Mouse (Mus musculus) large intestine, adult 2 months (tissue): ENCODE results near the gene Hes5. TPM values are rescaled to one million over a fixed set of nuclear protein-coding genes. Genes with fewer than 3 reads are reported as not detected.

Source experiments
- DNase-seq: peaks from one replicate; pipeline ENCODE4 v3.0.0-alpha.2; 2012; ENCODE audit warnings: low read depth, low spot score
- WGBS: fragments of 180-500 bp; shearing (Covaris S2); methylation state at CpG from one replicate; pipeline ENCODE4 v1.1.7; 2018; 5-methylcytosine and 5-hydroxymethylcytosine counted together
- polyA plus RNA-seq: library from polyadenylated mRNA; depleted of rRNA; stranded (reverse); fragments of >200 nt; gene quantifications from 2 replicates; pipeline ENCODE4 v1.2.3, GENCODE M21; 2012; rRNA removed

Hes5 gene
- 0.64 and 0.69 TPM in 2 replicates for polyA plus RNA-seq

DNA sequence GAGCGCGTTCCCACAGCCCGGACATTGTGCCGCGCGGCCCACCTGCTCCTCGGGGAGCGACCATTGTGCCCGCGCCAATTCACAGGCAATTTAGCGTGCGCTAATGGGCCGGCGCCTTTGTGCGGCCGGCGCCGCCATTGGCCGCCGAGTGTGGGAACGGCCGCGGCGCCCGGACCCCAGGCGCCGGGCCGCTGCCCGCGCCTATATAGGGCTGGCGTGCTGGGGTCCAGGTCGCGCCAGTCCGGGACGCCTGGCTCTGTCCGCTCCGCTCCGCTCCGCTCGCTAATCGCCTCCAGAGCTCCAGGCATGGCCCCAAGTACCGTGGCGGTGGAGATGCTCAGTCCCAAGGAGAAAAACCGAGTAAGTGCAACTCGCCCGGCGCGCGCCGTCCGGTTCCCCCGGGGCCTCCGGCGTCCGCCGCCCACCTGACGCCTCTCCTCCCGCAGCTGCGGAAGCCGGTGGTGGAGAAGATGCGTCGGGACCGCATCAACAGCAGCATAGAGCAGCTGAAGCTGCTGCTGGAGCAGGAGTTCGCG is at the start of gene Hes5:
TSS of gene Hes5 (plus strand) at position 234 of the 536 bp plus-strand sequence.
- no peak for DNase-seq
- 3% methylated on average over 65 of the region's 65 CpGs for WGBS

DNA sequence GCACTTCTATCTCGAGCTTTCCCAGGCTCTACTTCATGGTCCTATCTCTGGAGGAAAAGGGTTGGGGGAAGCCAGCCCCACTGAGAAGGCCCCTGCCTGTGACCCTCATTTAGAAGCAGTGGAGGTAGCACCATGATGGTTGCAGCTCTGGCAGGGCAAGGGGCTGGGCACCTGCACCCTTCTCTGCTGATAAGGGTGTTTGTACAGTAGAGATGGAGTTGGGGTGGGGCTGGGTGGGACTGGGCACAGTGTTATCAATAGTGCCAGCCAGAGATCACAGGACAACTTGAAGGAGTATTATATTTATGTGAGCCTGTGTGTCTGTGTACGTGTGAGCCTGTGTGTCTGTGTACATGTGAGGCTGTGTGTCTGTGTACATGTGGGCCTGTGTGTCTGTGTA is 49.1 kb upstream of the Hes5 start:
- DNase-seq = no peak
- 21% methylated on average over 2 of the region's 2 CpGs for WGBS

DNA sequence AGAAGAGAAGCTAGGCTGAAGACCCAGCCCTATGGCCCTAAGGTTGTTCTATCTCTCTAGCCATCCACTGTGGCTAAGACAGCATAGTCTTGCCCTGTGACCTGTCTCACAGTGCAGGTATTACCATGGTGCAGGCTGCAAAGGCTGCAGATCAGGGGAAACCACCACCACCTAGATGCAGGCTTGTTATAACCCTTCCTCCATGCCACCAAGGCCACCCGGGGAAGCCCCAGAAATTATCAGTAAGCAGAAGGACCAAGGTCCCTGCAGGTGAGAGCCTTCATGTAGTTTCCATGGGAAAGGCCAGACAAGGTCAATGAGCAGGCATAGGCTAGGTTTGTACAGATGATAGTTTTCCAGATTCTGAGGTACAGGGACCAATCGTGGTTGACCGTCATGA is 46.9 kb upstream of the Hes5 start:
- DNase-seq = no peak
- 88% methylated on average over 3 of the region's 3 CpGs for WGBS

DNA sequence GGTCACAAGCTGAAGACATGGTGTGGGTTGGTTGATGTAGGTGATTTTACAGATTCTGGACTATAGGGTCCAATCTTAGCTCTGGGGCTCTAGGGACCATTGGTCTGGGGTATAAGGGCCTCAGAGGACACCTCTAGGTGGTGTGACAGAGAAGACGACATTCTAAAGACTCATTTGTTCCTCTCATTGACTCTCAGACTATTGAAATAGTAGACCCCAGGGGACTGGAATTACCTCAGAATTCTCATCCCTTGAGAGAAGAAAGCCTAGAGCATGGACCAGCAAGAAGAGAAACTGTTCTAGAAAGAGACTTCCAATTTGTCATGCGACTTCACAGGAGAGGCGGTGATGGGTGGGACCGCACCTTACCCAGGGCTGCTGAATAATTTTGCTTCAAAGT is 46.5 kb upstream of the Hes5 start:
- no peak for DNase-seq
- 91% methylated on average over 4 of the region's 4 CpGs for WGBS

DNA sequence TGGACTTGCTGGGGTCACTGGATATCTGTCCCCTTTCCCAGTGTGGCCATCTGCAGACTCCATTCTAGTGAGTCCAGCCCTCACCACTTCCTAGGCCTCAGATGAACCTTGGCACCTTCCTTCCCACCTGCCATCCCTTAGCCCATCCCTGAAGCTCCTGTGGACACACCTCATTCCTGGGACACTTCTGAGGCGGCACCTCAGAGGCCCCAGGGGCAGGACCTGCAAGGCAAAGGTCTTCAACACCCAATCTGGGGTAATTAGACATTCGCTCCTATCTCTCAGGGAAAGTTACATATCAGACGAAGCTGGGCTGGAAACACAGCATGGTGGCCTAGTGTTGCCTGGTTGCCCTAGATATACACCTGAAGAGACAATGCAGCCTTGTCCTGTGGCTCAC is 46.0 kb upstream of the Hes5 start:
- no peak for DNase-seq
- WGBS = 27% methylated on average over 3 of the region's 3 CpGs

DNA sequence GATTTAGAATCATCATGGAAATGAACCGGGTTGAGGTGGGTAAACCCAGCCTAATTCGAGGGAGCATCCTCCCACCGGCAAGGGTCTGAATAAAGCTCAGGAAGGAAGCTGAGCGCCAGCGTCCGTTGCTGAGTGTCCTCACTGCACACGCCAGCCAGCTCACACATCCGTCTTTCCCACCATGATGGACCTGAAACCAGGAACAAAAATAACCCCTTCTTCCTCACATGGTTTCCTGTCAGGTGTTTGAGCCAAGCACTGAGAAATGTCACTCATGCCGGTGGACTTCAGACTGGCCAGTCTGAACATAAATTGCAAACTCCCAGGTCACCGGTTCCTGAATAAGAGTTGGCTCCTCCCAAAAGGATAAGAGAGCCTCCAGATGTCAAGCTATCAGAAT is 45.4 kb upstream of the Hes5 start:
- DNase-seq = no peak
- 69% methylated on average over 10 of the region's 10 CpGs for WGBS

DNA sequence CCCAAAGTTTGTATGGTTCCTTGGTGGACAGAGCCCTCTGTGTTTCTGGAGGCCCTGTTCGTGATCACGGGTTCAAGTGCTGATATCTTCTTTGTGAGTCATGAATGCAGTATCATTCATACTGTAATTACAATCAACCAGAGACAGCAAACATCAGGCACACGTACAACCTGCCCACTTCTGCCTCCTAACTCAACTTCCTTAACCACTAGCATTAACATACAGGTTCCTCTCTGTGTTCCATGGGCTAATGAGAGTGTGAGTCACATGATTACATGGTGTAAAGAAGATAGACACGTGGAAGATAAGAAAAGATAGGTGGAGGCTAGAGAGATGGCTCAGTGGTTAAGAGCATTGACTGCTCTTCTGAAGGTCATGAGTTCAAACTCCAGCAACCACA is 44.1 kb upstream of the Hes5 start:
- no peak for DNase-seq
- WGBS = 53% methylated on average over 4 of the region's 4 CpGs

DNA sequence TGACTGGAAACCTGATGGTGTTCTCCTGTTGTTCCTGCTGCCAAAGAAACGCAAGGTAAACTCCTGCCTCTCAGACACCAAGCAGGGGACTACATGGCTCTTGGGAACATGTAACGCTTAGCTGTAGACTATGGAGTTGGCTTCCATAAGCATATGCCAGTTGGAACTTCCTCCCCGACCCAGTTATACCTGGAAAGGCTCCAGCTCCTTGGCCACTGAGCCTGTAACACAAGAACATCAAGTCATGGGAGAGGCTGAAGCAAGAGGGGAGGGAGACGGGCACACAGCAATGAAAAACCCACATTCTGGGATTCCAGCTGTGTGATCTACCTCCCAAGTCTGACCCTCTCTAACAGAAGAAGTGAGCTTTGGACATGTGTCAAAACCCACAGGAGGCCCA is 38.4 kb upstream of the Hes5 start:
- WGBS = 68% methylated on average over 4 of the region's 4 CpGs
- no peak for DNase-seq

DNA sequence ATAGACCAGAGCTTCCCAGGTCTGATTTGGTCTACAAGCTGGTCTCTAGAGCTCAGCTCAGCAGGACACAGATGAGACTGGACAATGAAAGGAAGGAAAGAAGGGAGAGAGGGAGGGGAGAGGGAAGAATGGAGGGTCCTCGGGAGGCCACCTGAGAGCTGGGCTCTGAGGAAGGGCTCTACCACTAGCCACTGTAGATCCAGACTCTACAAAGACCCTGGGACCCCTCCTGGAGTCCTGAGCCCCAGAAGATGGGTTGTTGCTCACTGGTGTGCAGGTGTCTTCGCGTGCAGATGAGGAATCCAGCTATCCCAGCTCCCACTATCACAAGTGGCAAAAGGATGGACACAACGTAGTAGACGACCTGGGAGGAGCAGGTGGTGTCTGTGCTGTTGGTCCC is 37.8 kb upstream of the Hes5 start:
- DNase-seq = no peak
- 88% methylated on average over 5 of the region's 5 CpGs for WGBS

DNA sequence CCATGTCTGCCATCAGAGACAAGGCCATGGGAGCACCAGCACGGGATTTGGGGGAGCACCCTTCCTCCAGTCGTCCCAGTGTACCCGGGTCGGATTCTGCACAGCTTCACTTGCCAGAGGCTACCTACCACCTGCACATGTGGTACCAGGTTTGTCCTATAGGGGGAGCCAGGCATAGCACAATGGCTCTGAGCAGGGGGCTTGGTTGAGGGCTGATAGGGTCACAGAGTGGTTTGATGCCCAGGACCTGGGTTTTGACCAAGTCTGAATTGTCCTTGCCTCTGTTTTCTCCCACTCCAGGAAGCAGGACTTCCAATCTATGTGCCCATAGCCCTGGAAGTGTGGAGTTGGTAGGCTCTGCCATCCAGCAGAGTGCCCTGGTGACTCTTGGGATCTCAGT is 35.3 kb upstream of the Hes5 start:
- no peak for DNase-seq
- 77% methylated on average over 4 of the region's 4 CpGs for WGBS

DNA sequence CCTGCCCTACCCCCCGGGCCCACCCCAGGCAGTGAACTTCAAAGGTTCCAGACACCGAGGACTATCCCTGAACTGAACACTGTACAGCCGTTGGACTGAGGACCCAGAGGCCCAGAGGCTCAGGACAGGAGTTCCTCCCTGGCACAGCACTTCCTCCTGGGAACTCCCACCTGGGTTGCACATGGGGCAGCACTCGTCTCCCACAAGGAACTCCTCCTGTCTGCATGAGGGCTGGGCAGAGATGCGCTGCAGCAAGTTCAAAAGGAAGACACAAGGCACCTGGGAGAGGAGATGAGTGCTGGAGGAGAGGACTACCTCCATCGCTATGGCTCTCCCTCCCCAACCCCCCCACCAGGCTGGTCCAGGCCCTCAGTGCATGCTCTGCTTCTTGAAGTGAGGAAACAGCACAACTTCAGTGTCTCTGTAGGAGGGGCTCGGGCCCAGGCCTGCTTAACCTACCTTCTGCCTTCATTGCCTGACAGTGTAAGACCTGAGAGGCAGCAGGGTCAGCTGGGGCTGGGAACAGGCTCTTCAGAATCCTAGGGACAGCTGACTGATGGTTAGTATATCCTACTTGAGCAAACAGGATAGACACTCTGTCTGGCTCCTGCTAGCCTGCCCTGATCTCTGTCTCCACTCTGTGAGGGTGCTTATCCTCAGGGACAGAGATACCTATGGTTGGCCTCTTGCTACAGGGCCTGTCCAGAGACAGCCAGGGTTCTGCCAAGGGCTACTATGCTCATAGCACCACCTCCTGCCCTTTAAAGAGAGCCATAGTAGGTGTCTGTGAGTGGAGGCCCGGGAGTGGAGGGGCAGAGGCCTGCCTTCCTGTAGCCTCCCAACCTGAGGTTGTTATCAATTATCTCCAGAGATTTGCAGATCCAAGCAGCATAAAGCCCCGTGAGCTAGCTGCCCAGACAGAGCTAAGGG is 33.5 kb upstream of the Hes5 start:
- no peak for DNase-seq
- 14% methylated on average over 9 of the region's 9 CpGs for WGBS

DNA sequence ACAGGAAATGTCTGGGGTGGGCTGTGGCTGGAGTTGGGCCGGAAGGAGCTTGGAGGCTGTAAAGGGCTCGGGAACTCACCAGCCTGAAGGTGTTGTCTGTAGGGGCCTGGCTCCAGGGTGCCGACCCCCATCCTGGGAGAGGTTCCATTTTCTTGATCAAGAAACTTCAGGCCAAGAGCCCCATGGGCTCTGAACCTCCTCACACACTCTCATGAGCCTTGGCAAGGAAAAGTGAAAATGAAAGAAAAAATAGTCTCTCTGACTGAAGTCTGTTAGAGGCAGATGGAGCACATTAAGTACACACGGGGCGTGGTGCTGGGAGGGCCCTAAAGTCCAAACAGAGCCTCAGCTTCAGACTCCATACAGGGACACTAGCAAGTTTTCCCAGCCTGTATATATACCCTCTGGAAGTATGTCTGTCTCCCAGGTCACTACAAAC is 32.8 kb upstream of the Hes5 start:
- no peak for DNase-seq
- 2% methylated on average over 5 of the region's 5 CpGs for WGBS

DNA sequence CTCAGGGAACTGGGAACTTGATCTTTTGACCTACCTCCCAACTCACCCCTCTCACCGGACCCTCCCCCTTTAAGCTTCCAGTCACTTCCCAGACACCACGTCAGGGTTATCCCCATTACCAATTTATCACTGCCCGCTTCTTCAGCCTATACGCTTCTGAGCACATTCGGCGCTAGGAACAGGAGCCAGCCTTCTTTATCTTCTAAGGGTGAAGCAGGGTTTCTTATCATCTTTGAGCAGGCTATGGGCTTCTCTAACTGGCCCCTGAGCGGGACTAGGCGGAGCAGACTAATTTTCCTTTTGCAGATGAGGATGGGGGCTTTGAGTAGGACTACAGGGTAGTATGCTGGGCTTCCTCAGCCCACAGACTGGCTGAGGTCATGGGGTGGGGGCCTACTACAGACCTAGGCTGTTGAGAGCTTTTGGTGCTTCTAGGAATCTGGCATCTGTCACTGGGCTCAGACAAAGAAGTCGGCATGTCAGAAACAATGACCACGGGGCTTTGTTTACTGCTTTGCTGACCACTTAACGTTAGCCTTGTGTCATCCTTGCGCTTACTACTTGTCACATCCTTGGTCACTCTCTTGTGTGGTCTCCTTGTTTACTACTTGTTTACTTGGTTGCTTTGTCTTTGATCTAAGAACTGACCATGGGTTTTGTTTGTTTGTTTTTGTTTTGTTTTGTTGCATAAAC is 32.2 kb upstream of the Hes5 start, which contains the start of gene Tnfrsf14:
TSS of gene Tnfrsf14 (minus strand) at position 169 of the 693 bp plus-strand sequence.
- DNase-seq = no peak
- WGBS = 24% methylated on average over 12 of the region's 12 CpGs

DNA sequence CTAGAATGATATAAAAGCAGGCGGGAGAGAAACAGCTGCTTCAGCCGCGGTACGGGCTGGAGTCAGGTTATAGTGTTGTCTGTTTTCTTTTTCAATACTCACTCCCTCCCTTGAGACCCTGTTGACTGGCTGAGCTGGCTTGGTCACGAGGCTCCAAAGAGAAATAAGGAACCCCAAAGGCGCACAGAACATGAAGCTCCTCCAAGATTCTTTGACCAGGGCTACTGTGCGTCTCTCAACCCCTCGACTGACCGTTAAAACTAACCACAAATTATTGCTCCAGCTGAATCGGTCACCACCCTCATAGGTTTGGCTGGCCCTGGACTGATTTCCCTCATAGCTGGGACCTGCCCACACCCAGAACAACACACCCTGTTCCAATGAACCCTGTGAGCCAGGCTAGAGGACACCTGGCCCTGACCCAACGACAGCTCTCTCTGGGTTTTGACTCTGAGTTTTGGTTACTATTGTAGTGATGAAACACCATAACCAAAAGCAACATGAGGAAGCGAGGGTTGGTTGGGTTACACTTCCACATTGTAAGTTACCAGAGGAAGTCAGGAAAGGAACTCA is 31.5 kb upstream of the Hes5 start:
- WGBS = 25% methylated on average over 12 of the region's 12 CpGs

DNA sequence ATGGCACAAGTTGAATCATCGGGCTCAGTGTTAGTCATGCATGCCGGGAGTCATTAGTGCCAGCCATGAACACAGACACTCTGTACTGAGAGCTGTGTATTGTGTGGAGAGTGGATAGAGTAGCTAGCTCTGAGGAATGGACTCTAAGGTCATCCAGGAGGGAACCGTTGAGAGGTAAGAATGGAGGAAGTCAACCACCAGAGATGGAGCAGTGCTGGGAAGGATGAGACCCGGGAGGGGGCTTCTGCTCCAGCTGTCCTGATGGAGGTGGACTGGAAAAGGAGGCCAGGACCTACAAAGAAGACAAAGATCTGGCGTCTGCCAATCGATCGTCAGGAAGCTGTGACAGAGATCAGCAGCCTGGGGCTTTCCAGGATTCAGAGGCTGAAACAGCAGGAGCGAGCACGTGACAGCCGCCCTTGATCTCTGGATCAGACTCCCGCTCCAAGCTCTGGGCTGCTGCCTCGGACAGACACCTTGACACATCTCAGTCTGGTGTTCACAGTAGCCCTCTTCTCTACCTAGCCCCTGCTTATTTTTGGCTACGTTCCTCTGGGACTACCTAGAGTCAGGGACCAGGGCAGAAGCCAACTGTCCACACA is 27.3 kb upstream of the Hes5 start:
- 63% methylated on average over 13 of the region's 13 CpGs for WGBS
- no peak for DNase-seq

More for the DNA sequence above, 31.5 kb upstream of the Hes5 start:
- DNase-seq = no peak

DNA sequence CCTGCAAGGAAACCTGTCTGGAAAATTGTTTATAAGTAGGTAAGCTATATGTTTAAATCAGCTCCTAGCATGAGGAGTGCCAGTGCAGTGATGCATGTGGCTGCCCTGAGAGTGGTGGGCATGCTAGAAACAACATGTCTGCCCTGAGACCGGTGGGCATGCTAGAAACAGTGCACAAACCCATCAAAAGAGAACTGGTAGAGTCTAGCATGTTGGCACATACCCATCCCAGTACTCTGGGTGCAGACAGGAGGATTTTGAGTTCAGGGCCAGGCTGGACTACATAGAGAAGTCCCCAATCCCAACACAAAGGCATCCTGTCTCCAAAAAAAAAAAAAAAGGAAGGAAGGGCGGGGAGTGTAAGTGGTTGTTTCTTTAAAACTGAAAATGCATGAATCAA is 25.9 kb upstream of the Hes5 start:
- no peak for DNase-seq

DNA sequence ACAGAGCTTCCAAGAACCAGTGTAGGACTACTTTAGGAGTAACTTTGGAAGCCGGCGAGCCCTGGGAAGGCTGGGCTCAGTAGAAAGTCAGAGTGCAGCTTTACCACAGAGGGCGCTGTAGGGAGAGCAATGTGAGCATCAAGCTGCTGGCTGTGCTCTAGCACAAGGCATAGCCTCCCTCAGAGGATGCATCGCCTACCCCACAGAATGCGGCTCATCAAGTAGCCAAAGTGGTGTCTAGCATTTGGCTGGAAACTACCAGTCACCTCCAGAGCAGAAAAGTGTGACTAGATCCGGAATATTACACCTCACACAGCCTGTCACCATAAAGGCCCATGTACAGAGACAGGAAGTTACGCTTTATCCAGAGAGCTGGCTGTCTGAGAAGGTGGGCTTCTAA is 24.9 kb upstream of the Hes5 start:
- WGBS = 92% methylated on average over 7 of the region's 7 CpGs
- no peak for DNase-seq

More for the DNA sequence above, 25.9 kb upstream of the Hes5 start:
- WGBS = 93% methylated on average over 2 of the region's 2 CpGs

DNA sequence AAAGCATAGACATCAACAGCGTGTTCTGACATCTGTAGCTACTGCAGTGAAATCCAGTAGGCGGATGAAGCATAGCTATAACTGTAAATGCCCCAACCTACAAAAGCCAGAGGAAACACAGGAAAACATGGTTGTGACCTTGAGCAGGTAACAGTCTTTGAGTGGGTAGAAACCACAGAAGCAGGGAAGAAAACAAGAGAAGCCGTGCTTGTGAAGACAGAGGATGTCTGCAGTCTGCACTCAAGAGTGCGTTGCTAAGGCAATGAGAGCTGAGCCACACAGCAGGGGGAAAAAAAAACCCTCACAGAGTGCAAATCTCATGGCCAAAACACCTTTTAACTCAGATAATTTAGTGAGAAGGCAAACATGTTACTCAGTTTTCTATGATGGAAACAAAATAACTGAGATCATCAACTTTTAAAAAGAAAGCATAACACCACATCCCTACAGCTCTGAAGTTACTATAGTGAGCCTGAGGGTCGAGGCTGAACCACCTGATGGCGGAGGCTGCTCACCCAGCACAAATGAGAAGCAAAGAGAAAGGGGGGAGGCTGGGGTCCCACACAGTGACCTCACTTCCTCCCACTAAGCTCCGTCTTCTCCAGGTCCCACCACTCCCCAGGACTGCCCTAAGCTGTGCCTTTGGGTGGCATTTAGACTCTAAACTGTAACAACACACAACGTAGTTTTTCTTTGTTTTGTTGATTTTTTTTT is 24.0 kb upstream of the Hes5 start:
- no peak for DNase-seq
- WGBS = 71% methylated on average over 8 of the region's 8 CpGs

DNA sequence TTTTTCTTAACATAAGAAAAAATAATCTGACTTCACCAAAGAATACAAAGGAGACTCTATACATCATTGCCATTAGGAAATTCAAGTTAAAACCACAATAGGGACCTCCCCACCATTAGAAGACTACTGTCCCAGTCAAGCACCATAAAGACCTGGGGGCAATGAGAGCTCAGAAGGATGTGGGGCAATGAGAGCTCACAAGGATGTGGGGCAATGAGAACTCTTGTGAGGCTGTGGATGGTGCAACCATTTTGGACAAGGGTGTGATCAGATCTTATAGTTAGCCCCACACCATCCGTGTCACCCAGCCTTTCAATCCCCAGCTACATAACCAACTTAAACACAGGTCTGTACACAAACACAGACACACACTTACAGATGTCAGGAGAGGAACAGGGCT is 23.0 kb upstream of the Hes5 start:
- 81% methylated on average over 1 of the region's 1 CpGs for WGBS
- DNase-seq = no peak
